ENCODE assay signal across 8 mouse cellular contexts in genomic region chr3:145614362-145615115, GRCm38 (mm10). TPM values are rescaled to one million over a fixed set of nuclear protein-coding genes. Genes with fewer than 3 reads are reported as not detected.
DNase-seq lines count a peak whose midpoint lies in the region; ATAC-seq and TF ChIP-seq lines count a peak whose summit lies in the region.

No protein-coding gene starts in this region.

- peaks cover 20% of the 10 kb centered on the region for H3K4me1 ChIP-seq in embryonic facial prominence, embryonic 13.5 days
- peaks cover 28% of the 10 kb centered on the region for H3K4me1 ChIP-seq in limb, embryonic 10.5 days
- peaks cover 2% of the 10 kb centered on the region; the same call in 1 of the 2 replicates for H3K4me1 ChIP-seq in midbrain, postnatal 0 days (ENCODE audit: insufficient read depth, low read length)

- 17% methylated on average over 17 of the region's 17 CpGs for WGBS in embryonic facial prominence, embryonic 13.5 days
- 13% methylated on average over 17 of the region's 17 CpGs for WGBS in limb, embryonic 10.5 days
- 17% methylated on average over 17 of the region's 17 CpGs for WGBS in midbrain, postnatal 0 days

- peak; percentile 16 for DNase-seq in adrenal gland, adult 2 months
- DNase-seq in adrenal gland, postnatal 4 days (ENCODE audit: low spot score in 2 of 2), result no peak
- peak; percentile 47 for DNase-seq in heart, postnatal 4 days
- DNase-seq in limb, embryonic 10.5 days (ENCODE audit: low spot score), result peak; percentile 55
- peak; percentile 33 for DNase-seq in midbrain, postnatal 0 days (ENCODE audit: low spot score)
- no peak for DNase-seq in thymus, postnatal 25 days
- DNase-seq in thymus, postnatal 0 days (ENCODE audit: low spot score), result no peak

- no peaks in the 10 kb centered on the region for H3K36me3 ChIP-seq in embryonic facial prominence, embryonic 13.5 days
- peaks cover 4% of the 10 kb centered on the region; the same call in 1 of the 2 replicates for H3K36me3 ChIP-seq in limb, embryonic 10.5 days
- H3K36me3 ChIP-seq in midbrain, postnatal 0 days (ENCODE audit: insufficient read depth, low read length), result no peaks in the 10 kb centered on the region

- peak overlapping the region; percentile 61 for H3K27ac ChIP-seq in embryonic facial prominence, embryonic 13.5 days
- peak overlapping the region; percentile 75 for H3K27ac ChIP-seq in limb, embryonic 10.5 days
- H3K27ac ChIP-seq in midbrain, postnatal 0 days (ENCODE audit: low read depth, low read length), result no peak overlapping the region

- H3K9me3 ChIP-seq in embryonic facial prominence, embryonic 13.5 days, result no peaks in the 10 kb centered on the region
- no peaks in the 10 kb centered on the region for H3K9me3 ChIP-seq in limb, embryonic 10.5 days (replicated peaks)
- H3K9me3 ChIP-seq in midbrain, postnatal 0 days (ENCODE audit: low read length), result no peaks in the 10 kb centered on the region

- ATAC-seq in embryonic facial prominence, embryonic 13.5 days (ENCODE audit: insufficient number of reproducible peaks, insufficient read depth, low FRiP score, low TSS enrichment, low read depth), result no peak
- ATAC-seq in midbrain, postnatal 0 days (ENCODE audit: low FRiP score), result no peak

- no peak overlapping the region for H3K9ac ChIP-seq in embryonic facial prominence, embryonic 13.5 days
- no peak overlapping the region for H3K9ac ChIP-seq in midbrain, postnatal 0 days (replicated peaks; ENCODE audit: low read length, poor library complexity, severe bottlenecking)

- H3K27me3 ChIP-seq in embryonic facial prominence, embryonic 13.5 days, result no peaks in the 10 kb centered on the region
- no peaks in the 10 kb centered on the region for H3K27me3 ChIP-seq in limb, embryonic 10.5 days (ENCODE audit: low read depth, poor library complexity, severe bottlenecking)
- no peaks in the 10 kb centered on the region for H3K27me3 ChIP-seq in midbrain, postnatal 0 days (ENCODE audit: insufficient read depth, low read length)

- no peak for TF ChIP-seq CTCF in midbrain, postnatal 0 days (IDR thresholded peaks at IDR 0.05)

- H3K4me3 ChIP-seq in embryonic facial prominence, embryonic 13.5 days, result no peak overlapping the region
- no peak overlapping the region; the same call in 1 of the 2 replicates for H3K4me3 ChIP-seq in limb, embryonic 10.5 days
- H3K4me3 ChIP-seq in midbrain, postnatal 0 days (ENCODE audit: low read depth, low read length), result no peak overlapping the region

- H3K4me2 ChIP-seq in embryonic facial prominence, embryonic 13.5 days, result peak overlapping the region; percentile 44
- H3K4me2 ChIP-seq in midbrain, postnatal 0 days (ENCODE audit: low read depth, low read length, poor library complexity, severe bottlenecking), result peak overlapping the region; percentile 10; the same call in 1 of the 2 replicates

RNA-seq across cellular contexts. Expression of gene Ccn1, which starts 35.2 kb away (rescaled TPM):
- 10 to 100 TPM; 13.5 to 24.3 TPM for total RNA-seq in adrenal gland, adult 2 months (2021)
- 12.4 and 14.7 TPM in 2 replicates for polyA plus RNA-seq in adrenal gland, adult 2 months (2012; rRNA removed)
- 10 to 100 TPM; 13.3 to 13.7 TPM for total RNA-seq in adrenal gland, postnatal 4 days (2021)
- 50.3 TPM in 2 replicates for polyA plus RNA-seq in embryonic facial prominence, embryonic 13.5 days (2015; fragmentation: Nextera tagmentation; extraction: Ambion mirVana)
- 10 to 100 TPM; 50.7 to 73.3 TPM for total RNA-seq in heart, postnatal 4 days (2021)
- 27.0 and 33.3 TPM in 2 replicates for polyA plus RNA-seq in limb, embryonic 10.5 days (2016; fragmentation: Nextera tagmentation; extraction: Ambion mirVana)
- total RNA-seq in midbrain, postnatal 0 days (2014; rRNA removed), result 3.8 and 4.9 TPM in 2 replicates
- polyA plus RNA-seq in midbrain, postnatal 0 days (2015; fragmentation: Nextera tagmentation; extraction: Ambion mirVana), result 5.3 and 5.6 TPM in 2 replicates
- 5.7 and 8.0 TPM in 2 replicates for polyA plus RNA-seq in thymus, postnatal 0 days (2015; fragmentation: Nextera tagmentation; extraction: Ambion mirVana)

RNA-seq across cellular contexts. Expression of gene Znhit6, which starts 38.5 kb away (rescaled TPM):
- total RNA-seq in adrenal gland, adult 2 months (2021), result 10 to 100 TPM; 15.0 to 16.0 TPM
- polyA plus RNA-seq in adrenal gland, adult 2 months (2012; rRNA removed), result 0.39 and 0.58 TPM in 2 replicates
- total RNA-seq in adrenal gland, postnatal 4 days (2021), result 10 to 100 TPM; 20.8 to 23.5 TPM
- 50.3 and 50.5 TPM in 2 replicates for polyA plus RNA-seq in embryonic facial prominence, embryonic 13.5 days (2015; fragmentation: Nextera tagmentation; extraction: Ambion mirVana)
- 10 to 100 TPM; 14.9 to 15.2 TPM for total RNA-seq in heart, postnatal 4 days (2021)
- polyA plus RNA-seq in limb, embryonic 10.5 days (2016; fragmentation: Nextera tagmentation; extraction: Ambion mirVana), result 43.9 and 44.0 TPM in 2 replicates
- 8.1 and 12.0 TPM in 2 replicates for total RNA-seq in midbrain, postnatal 0 days (2014; rRNA removed)
- polyA plus RNA-seq in midbrain, postnatal 0 days (2015; fragmentation: Nextera tagmentation; extraction: Ambion mirVana), result 34.6 and 36.6 TPM in 2 replicates
- polyA plus RNA-seq in thymus, postnatal 0 days (2015; fragmentation: Nextera tagmentation; extraction: Ambion mirVana), result 28.9 and 29.5 TPM in 2 replicates

Comparison
In these comparisons a context has a peak if more than half of its experiments do, and no peak if none do; other contexts are left out.
1. DNase-seq: peak in adrenal gland, adult 2 months (single experiment), heart, postnatal 4 days (single experiment), limb, embryonic 10.5 days (single experiment) and midbrain, postnatal 0 days (single experiment); none in adrenal gland, postnatal 4 days (0 of 2), thymus, postnatal 25 days (single experiment) and thymus, postnatal 0 days (single experiment).
2. RNA of gene Znhit6, which starts 38.5 kb away (polyA plus RNA-seq): 50.3 to 50.5 TPM in embryonic facial prominence, embryonic 13.5 days, 43.9 to 44.0 TPM in limb, embryonic 10.5 days, 34.6 to 36.6 TPM in midbrain, postnatal 0 days and 28.9 to 29.5 TPM in thymus, postnatal 0 days; 0.39 to 0.58 TPM in adrenal gland, adult 2 months; every median in the first group is over 10 times any median in the second.